Mouse (Mus musculus) hindbrain, embryonic 14.5 days (tissue): ENCODE measurements around the gene Gpatch4. TPM values are rescaled to one million over a fixed set of nuclear protein-coding genes. Genes with fewer than 3 reads are reported as not detected.

ENCODE experiments used
- ATAC-seq: fragments of 200-750 bp; cut with Nextera tagmentation; 2 replicates; pipeline ENCODE4 v1.8.0; 2017; ENCODE audit warnings: moderate number of reproducible peaks, mild to moderate bottlenecking, moderate TSS enrichment, moderate library complexity; ENCODE audit not compliant: low FRiP score
- DNase-seq: peaks from one replicate; pipeline ENCODE4 v3.0.0-alpha.2; 2015; ENCODE audit warnings: low spot score
- H3K27ac ChIP-seq: fragments of 300-500 bp; sonication (generic); 2 replicates; pipeline ENCODE4 v1.5.1; 2014; ENCODE audit warnings: mild to moderate bottlenecking, moderate library complexity
- H3K27me3 ChIP-seq: fragments of 300-500 bp; sonication (generic); 2 replicates; pipeline ENCODE4 v1.6.1; 2014; ENCODE audit warnings: mild to moderate bottlenecking, low read length, mixed read lengths; ENCODE audit not compliant: control insufficient read depth, insufficient read depth
- H3K36me3 ChIP-seq: fragments of 300-500 bp; sonication (generic); replicated peaks from 2 replicates; pipeline ENCODE4 v1.6.1; 2014; ENCODE audit not compliant: control insufficient read depth, insufficient read depth
- H3K4me1 ChIP-seq: fragments of 300-500 bp; sonication (generic); replicated peaks from 2 replicates; pipeline ENCODE4 v1.6.1; 2014; ENCODE audit warnings: antibody characterized with exemption, low read length, mixed read lengths; ENCODE audit not compliant: control insufficient read depth, insufficient read depth
- H3K4me2 ChIP-seq: fragments of 300-500 bp; sonication (generic); replicated peaks from 2 replicates; pipeline ENCODE4 v1.6.1; 2014; ENCODE audit warnings: mild to moderate bottlenecking, moderate library complexity
- H3K4me3 ChIP-seq: fragments of 300-500 bp; sonication (generic); replicated peaks from 2 replicates; pipeline ENCODE4 v1.5.1; 2014; ENCODE audit warnings: mild to moderate bottlenecking, low read length
- H3K9ac ChIP-seq: fragments of 300-500 bp; sonication (generic); 2 replicates; pipeline ENCODE4 v1.6.1; 2014
- H3K9me3 ChIP-seq: fragments of 300-500 bp; sonication (generic); 2 replicates; pipeline ENCODE4 v1.6.1; 2016; ENCODE audit warnings: low read length; ENCODE audit not compliant: control insufficient read depth
- WGBS: fragments of 180-500 bp; shearing (Covaris S2); extraction: QIAGEN DNeasy Blood & Tissue Kit; methylation state at CpG from one replicate; pipeline ENCODE4 v1.1.7; 2014; 5-methylcytosine and 5-hydroxymethylcytosine counted together
- polyA plus RNA-seq: library from polyadenylated mRNA; unstranded; fragments of >200 nt; fragmentation: Nextera tagmentation; extraction: Ambion mirVana; gene quantifications from 2 replicates; pipeline ENCODE4 v1.2.1, GENCODE M21; 2014

Gpatch4 gene
- polyA plus RNA-seq, 1 experiment from 2014 or later, result 30.4 TPM

GRCm38 (mm10) chr3:88102611-88103010 lies 59.7 kb downstream of the Gpatch4 start:
- no peak overlapping the region for H3K4me3 ChIP-seq
- H3K4me1 ChIP-seq, result no peaks in the 10 kb centered on the region
- DNase-seq (no peak), ATAC-seq (no peak)
- H3K27me3 ChIP-seq, result no peaks in the 10 kb centered on the region
- H3K36me3 ChIP-seq, result no peaks in the 10 kb centered on the region
- 88% methylated on average over 6 of the region's 6 CpGs for WGBS
- H3K4me2 ChIP-seq, result no peak overlapping the region
- no peak overlapping the region for H3K9ac ChIP-seq
- no peak overlapping the region for H3K27ac ChIP-seq
- no peaks in the 10 kb centered on the region for H3K9me3 ChIP-seq

Other genes with a start within 250 kb of the Gpatch4 start
- 1.7 and 4.3 TPM in 2 replicates for gene Ntrk1, start 247.9 kb upstream of the Gpatch4 start, polyA plus RNA-seq
- 0.52 and 1.3 TPM in 2 replicates for gene Insrr, start 246.2 kb upstream of the Gpatch4 start, polyA plus RNA-seq
- 9.9 and 10.2 TPM in 2 replicates for gene Pear1, start 218.8 kb upstream of the Gpatch4 start, polyA plus RNA-seq
- not detected in 2 replicates for gene Sh2d2a, start 196.4 kb upstream of the Gpatch4 start, polyA plus RNA-seq
- 15.5 and 17.2 TPM in 2 replicates for gene Prcc, start 157.5 kb upstream of the Gpatch4 start, polyA plus RNA-seq
- 163 and 179 TPM in 2 replicates for gene Hdgf, start 136.8 kb upstream of the Gpatch4 start, polyA plus RNA-seq
- gene Mrpl24, start 123.6 kb upstream of the Gpatch4 start, polyA plus RNA-seq, result 50.0 and 53.5 TPM in 2 replicates
- gene Isg20l2, start 112.8 kb upstream of the Gpatch4 start, polyA plus RNA-seq, result 17.0 and 18.5 TPM in 2 replicates
- gene Rrnad1, start 112.4 kb upstream of the Gpatch4 start, polyA plus RNA-seq, result 15.8 and 18.1 TPM in 2 replicates
- gene Crabp2, start 94.4 kb upstream of the Gpatch4 start, polyA plus RNA-seq, result 48.7 and 56.4 TPM in 2 replicates
- 20.5 and 20.7 TPM in 2 replicates for gene Nes, start 72.0 kb upstream of the Gpatch4 start, polyA plus RNA-seq
- gene Bcan, start 42.9 kb upstream of the Gpatch4 start, polyA plus RNA-seq, result 89.1 and 99.3 TPM in 2 replicates
- gene Hapln2, start 15.5 kb upstream of the Gpatch4 start, polyA plus RNA-seq, result 0.41 and 0.67 TPM in 2 replicates
- gene Naxe, start 15.4 kb downstream of the Gpatch4 start, polyA plus RNA-seq, result 152 and 167 TPM in 2 replicates
- not detected in 2 replicates for gene Ttc24, start 35.2 kb downstream of the Gpatch4 start, polyA plus RNA-seq
- 2.4 and 3.1 TPM in 2 replicates for gene Iqgap3, start 38.9 kb downstream of the Gpatch4 start, polyA plus RNA-seq
- gene Mef2d, start 99.3 kb downstream of the Gpatch4 start, polyA plus RNA-seq, result 20.4 and 22.4 TPM in 2 replicates
- 0.48 and 0.76 TPM in 2 replicates for gene Rhbg, start 211.6 kb downstream of the Gpatch4 start, polyA plus RNA-seq
- gene Gm38392, start 244.1 kb downstream of the Gpatch4 start, polyA plus RNA-seq, result 0.37 TPM in 1 of 2 replicates, not detected in the other